Mouse (Mus musculus): ENCODE measurements around the gene Tctn1.

Gene Tctn1

GRCm38 (mm10) chr5:122263933-122264905 lies at the start of gene Tctn1:
Tctn1 (minus strand) TSS chr5:122264460.
- DNase-seq, result peak; percentile 94 to 96

- peak; percentile 75 to 82 for DNase-seq
Measured at GRCm38 (mm10) chr5:122312942-122313684, 48.9 kb upstream of the Tctn1 start.

- no peak for DNase-seq
Measured at GRCm38 (mm10) chr5:122312346-122312745, 48.1 kb upstream of the Tctn1 start.

- no peak for DNase-seq
Measured at GRCm38 (mm10) chr5:122311692-122312091, 47.4 kb upstream of the Tctn1 start.

GRCm38 (mm10) chr5:122310699-122311098 lies 46.4 kb upstream of the Tctn1 start:
- DNase-seq, result no peak

- DNase-seq, result no peak
Measured at GRCm38 (mm10) chr5:122306536-122306935, 42.3 kb upstream of the Tctn1 start.

- peak; percentile 84 to 85 for DNase-seq
Measured at GRCm38 (mm10) chr5:122305472-122305871, 41.2 kb upstream of the Tctn1 start.

GRCm38 (mm10) chr5:122304541-122304940 lies 40.3 kb upstream of the Tctn1 start:
- DNase-seq, result no peak

- no peak for DNase-seq
Measured at GRCm38 (mm10) chr5:122303937-122304336, 39.7 kb upstream of the Tctn1 start.

- DNase-seq, result peak in 1 of 2 experiments; percentile 47
Measured at GRCm38 (mm10) chr5:122302810-122303745, 38.8 kb upstream of the Tctn1 start.

- DNase-seq, result no peak
Measured at GRCm38 (mm10) chr5:122300071-122300518, 35.8 kb upstream of the Tctn1 start.

- DNase-seq, result peak in 1 of 2 experiments; percentile 40
Measured at GRCm38 (mm10) chr5:122295113-122295935, 31.1 kb upstream of the Tctn1 start.

- no peak for DNase-seq
Measured at GRCm38 (mm10) chr5:122294219-122294735, 30.0 kb upstream of the Tctn1 start.

- DNase-seq, result peak in 1 of 2 experiments; percentile 45
Measured at GRCm38 (mm10) chr5:122293131-122293530, 28.9 kb upstream of the Tctn1 start.

GRCm38 (mm10) chr5:122291553-122292339 lies 27.5 kb upstream of the Tctn1 start:
- peak; percentile 46 to 60 for DNase-seq

GRCm38 (mm10) chr5:122291149-122291548 lies 26.9 kb upstream of the Tctn1 start:
- DNase-seq, result no peak

GRCm38 (mm10) chr5:122288147-122288811 lies 24.0 kb upstream of the Tctn1 start:
- DNase-seq, result no peak

GRCm38 (mm10) chr5:122287026-122287425 lies 22.8 kb upstream of the Tctn1 start:
- DNase-seq, result no peak

GRCm38 (mm10) chr5:122286191-122286590 lies 21.9 kb upstream of the Tctn1 start:
- no peak for DNase-seq

GRCm38 (mm10) chr5:122285767-122286150 lies 21.5 kb upstream of the Tctn1 start:
- no peak for DNase-seq
